Mouse (Mus musculus) midbrain, embryonic 11.5 days (tissue): ENCODE data around the gene Map3k20. TPM values are rescaled to one million over a fixed set of nuclear protein-coding genes. Genes with fewer than 3 reads are reported as not detected.
A peak's percentile ranks its signal among the peaks of the same experiment; 100 is the strongest.

ENCODE experiments used
- ATAC-seq: fragments of 200-750 bp; cut with Nextera tagmentation; 2 replicates; pipeline ENCODE4 v1.8.0; 2017; ENCODE audit warnings: moderate TSS enrichment, moderate library complexity; ENCODE audit not compliant: low FRiP score
- DNase-seq: peaks from one replicate; pipeline ENCODE4 v3.0.0; 2015; ENCODE audit warnings: low spot score; ENCODE audit errors: missing footprints
- H3K27ac ChIP-seq: fragments of 300-500 bp; sonication (generic); 2 replicates; pipeline ENCODE4 v1.5.1; 2014; ENCODE audit warnings: low read depth, low read length
- H3K27me3 ChIP-seq: fragments of 300-500 bp; sonication (generic); 2 replicates; pipeline ENCODE4 v1.6.1; 2014; ENCODE audit warnings: mild to moderate bottlenecking, low read length, moderate library complexity, mixed read lengths; ENCODE audit not compliant: control insufficient read depth, insufficient read depth
- H3K36me3 ChIP-seq: fragments of 300-500 bp; sonication (generic); 2 replicates; pipeline ENCODE4 v1.6.1; 2014; ENCODE audit warnings: mild to moderate bottlenecking, low read length, moderate library complexity, mixed read lengths; ENCODE audit not compliant: control insufficient read depth, insufficient read depth
- H3K4me1 ChIP-seq: fragments of 300-500 bp; sonication (generic); 2 replicates; pipeline ENCODE4 v1.6.1; 2014; ENCODE audit warnings: low read length; ENCODE audit not compliant: control insufficient read depth, insufficient read depth
- H3K4me2 ChIP-seq: fragments of 300-500 bp; sonication (generic); 2 replicates; pipeline ENCODE4 v1.6.1; 2014; ENCODE audit warnings: mild to moderate bottlenecking, moderate library complexity
- H3K4me3 ChIP-seq: fragments of 300-500 bp; sonication (generic); 2 replicates; pipeline ENCODE4 v1.5.1; 2014; ENCODE audit warnings: low read depth, low read length
- H3K9ac ChIP-seq: fragments of 300-500 bp; sonication (generic); 2 replicates; pipeline ENCODE4 v1.6.1; 2014; ENCODE audit warnings: low read length
- H3K9me3 ChIP-seq: fragments of 300-500 bp; sonication (generic); 2 replicates; pipeline ENCODE4 v1.6.1; 2016; ENCODE audit warnings: low read length; ENCODE audit not compliant: control insufficient read depth
- WGBS: fragments of 180-500 bp; shearing (Covaris S2); extraction: QIAGEN DNeasy Blood & Tissue Kit; methylation state at CpG from one replicate; pipeline ENCODE4 v1.1.7; 2014; 5-methylcytosine and 5-hydroxymethylcytosine counted together
- polyA plus RNA-seq: library from polyadenylated mRNA; unstranded; fragments of >200 nt; fragmentation: Nextera tagmentation; extraction: Ambion mirVana; gene quantifications from 2 replicates; pipeline ENCODE4 v1.2.1, GENCODE M21; 2014

The Map3k20 gene
- polyA plus RNA-seq, 1 experiment from 2014 or later = 7.5 TPM

- ATAC-seq = no peak
- Histone ChIP-seq H3K27ac (no peak overlapping the region), H3K9ac (no peak overlapping the region), H3K36me3 (no peaks in the 10 kb centered on the region), H3K4me3 (no peak overlapping the region), H3K4me1 (peaks cover 7% of the 10 kb centered on the region), H3K9me3 (no peaks in the 10 kb centered on the region), H3K4me2 (no peak overlapping the region), H3K27me3 (no peaks in the 10 kb centered on the region)
- DNase-seq = peak; percentile 51
- WGBS = 87% methylated on average over 12 of the region's 12 CpGs
Observed at GRCm38 (mm10) chr2:72324436-72324835, 39.0 kb downstream of the Map3k20 start.

- Histone ChIP-seq H3K4me2 (no peak overlapping the region), H3K36me3 (no peaks in the 10 kb centered on the region), H3K27ac (no peak overlapping the region), H3K4me1 (peaks cover 7% of the 10 kb centered on the region), H3K27me3 (no peaks in the 10 kb centered on the region), H3K4me3 (no peak overlapping the region), H3K9ac (no peak overlapping the region), H3K9me3 (no peaks in the 10 kb centered on the region)
- DNase-seq (peak; percentile 76), ATAC-seq (0 out of 2 replicates have a peak, but pooled peaks have one; percentile 30)
- WGBS = 40% methylated on average over 6 of the region's 6 CpGs
Observed at GRCm38 (mm10) chr2:72326491-72326890, 41.1 kb downstream of the Map3k20 start.

GRCm38 (mm10) chr2:72328435-72328834 lies 43.0 kb downstream of the Map3k20 start:
- WGBS = 43% methylated on average over 3 of the region's 3 CpGs
- no peak for ATAC-seq

GRCm38 (mm10) chr2:72330955-72331481 lies 45.6 kb downstream of the Map3k20 start:
- H3K9me3 ChIP-seq = no peaks in the 10 kb centered on the region
- no peak for ATAC-seq
- WGBS = 88% methylated on average over 12 of the region's 12 CpGs

More at GRCm38 (mm10) chr2:72328435-72328834, 43.0 kb downstream of the Map3k20 start:
- H3K27me3 ChIP-seq = no peaks in the 10 kb centered on the region
- H3K27ac ChIP-seq = no peak overlapping the region
- DNase-seq = peak; percentile 78
- H3K4me2 ChIP-seq = no peak overlapping the region
- H3K9ac ChIP-seq = no peak overlapping the region
- no peaks in the 10 kb centered on the region for H3K9me3 ChIP-seq
- no peaks in the 10 kb centered on the region for H3K36me3 ChIP-seq
- H3K4me1 ChIP-seq = peaks cover 4% of the 10 kb centered on the region; the same call in 1 of the 2 replicates
- no peak overlapping the region for H3K4me3 ChIP-seq

GRCm38 (mm10) chr2:72332067-72332466 lies 46.6 kb downstream of the Map3k20 start:
- Histone ChIP-seq H3K4me3 (no peak overlapping the region), H3K27ac (no peak overlapping the region), H3K36me3 (no peaks in the 10 kb centered on the region), H3K4me1 (no peaks in the 10 kb centered on the region), H3K27me3 (no peaks in the 10 kb centered on the region), H3K9me3 (no peaks in the 10 kb centered on the region), H3K9ac (no peak overlapping the region), H3K4me2 (no peak overlapping the region)
- 73% methylated on average over 4 of the region's 4 CpGs for WGBS
- ATAC-seq (no peak), DNase-seq (peak; percentile 26)

More at GRCm38 (mm10) chr2:72330955-72331481, 45.6 kb downstream of the Map3k20 start:
- Histone ChIP-seq H3K4me2 (no peak overlapping the region), H3K36me3 (no peaks in the 10 kb centered on the region), H3K4me3 (no peak overlapping the region), H3K9ac (no peak overlapping the region), H3K27me3 (no peaks in the 10 kb centered on the region), H3K27ac (no peak overlapping the region), H3K4me1 (peaks cover 2% of the 10 kb centered on the region; the same call in 1 of the 2 replicates)
- DNase-seq = peak; percentile 75

GRCm38 (mm10) chr2:72333210-72333609 lies 47.8 kb downstream of the Map3k20 start:
- no peak overlapping the region for H3K4me3 ChIP-seq
- H3K4me2 ChIP-seq = no peak overlapping the region
- no peaks in the 10 kb centered on the region for H3K27me3 ChIP-seq
- 87% methylated on average over 3 of the region's 3 CpGs for WGBS
- H3K9me3 ChIP-seq = no peaks in the 10 kb centered on the region
- H3K4me1 ChIP-seq = no peaks in the 10 kb centered on the region
- H3K36me3 ChIP-seq = no peaks in the 10 kb centered on the region
- H3K27ac ChIP-seq = no peak overlapping the region
- ATAC-seq (no peak), DNase-seq (peak; percentile 19)
- H3K9ac ChIP-seq = no peak overlapping the region

GRCm38 (mm10) chr2:72336840-72337239 lies 51.4 kb downstream of the Map3k20 start:
- H3K4me3 ChIP-seq = no peak overlapping the region
- no peaks in the 10 kb centered on the region for H3K27me3 ChIP-seq
- no peaks in the 10 kb centered on the region for H3K36me3 ChIP-seq
- no peak overlapping the region for H3K9ac ChIP-seq
- H3K4me1 ChIP-seq = no peaks in the 10 kb centered on the region
- no peak overlapping the region for H3K4me2 ChIP-seq
- ATAC-seq (no peak), DNase-seq (peak; percentile 6)
- H3K27ac ChIP-seq = no peak overlapping the region
- WGBS = 89% methylated on average over 3 of the region's 3 CpGs
- H3K9me3 ChIP-seq = no peaks in the 10 kb centered on the region

- H3K27me3 ChIP-seq = no peaks in the 10 kb centered on the region
- H3K4me1 ChIP-seq = no peaks in the 10 kb centered on the region
- no peak overlapping the region for H3K9ac ChIP-seq
- H3K36me3 ChIP-seq = no peaks in the 10 kb centered on the region
- 97% methylated on average over 3 of the region's 3 CpGs for WGBS
- no peaks in the 10 kb centered on the region for H3K9me3 ChIP-seq
- peak; percentile 14 for DNase-seq
- no peak overlapping the region for H3K4me3 ChIP-seq
- no peak overlapping the region for H3K27ac ChIP-seq
- no peak for ATAC-seq
- no peak overlapping the region for H3K4me2 ChIP-seq
Observed at GRCm38 (mm10) chr2:72345281-72345680, 59.8 kb downstream of the Map3k20 start.

- 90% methylated on average over 5 of the region's 5 CpGs for WGBS
- no peaks in the 10 kb centered on the region for H3K9me3 ChIP-seq
- H3K4me3 ChIP-seq = no peak overlapping the region
- H3K4me1 ChIP-seq = no peaks in the 10 kb centered on the region
- DNase-seq (no peak), ATAC-seq (no peak)
- H3K36me3 ChIP-seq = no peaks in the 10 kb centered on the region
- H3K9ac ChIP-seq = no peak overlapping the region
- H3K27ac ChIP-seq = no peak overlapping the region
- H3K27me3 ChIP-seq = no peaks in the 10 kb centered on the region
- H3K4me2 ChIP-seq = no peak overlapping the region
Observed at GRCm38 (mm10) chr2:72351329-72351728, 65.9 kb downstream of the Map3k20 start.
